Mouse (Mus musculus) liver, embryonic 13.5 days (tissue): Measurements from ENCODE around the gene Arid5b. TPM values are rescaled to one million over a fixed set of nuclear protein-coding genes. Genes with fewer than 3 reads are reported as not detected.
"Not testable (repeated sequence)": the region's sequence is repeated elsewhere in the genome, so short reads cannot be mapped to it uniquely, and the experiment has no call there.

ENCODE experiments used
- ATAC-seq: fragments of 200-750 bp; cut with Nextera tagmentation; 2 replicates; pipeline ENCODE4 v1.8.0; 2017; ENCODE audit warnings: low read depth, mild to moderate bottlenecking, moderate number of reproducible peaks, moderate library complexity
- DNase-seq: peaks from one replicate; pipeline ENCODE4 v3.0.0; 2022
- H3K27ac ChIP-seq: fragments of 300-500 bp; sonication (generic); 2 replicates; pipeline ENCODE4 v1.5.1; 2015; ENCODE audit warnings: moderate library complexity, mild to moderate bottlenecking, inconsistent platforms
- H3K27me3 ChIP-seq: fragments of 300-500 bp; sonication (generic); 2 replicates; pipeline ENCODE4 v1.6.1; 2015; ENCODE audit warnings: mild to moderate bottlenecking, inconsistent platforms
- H3K36me3 ChIP-seq: fragments of 300-500 bp; sonication (generic); 2 replicates; pipeline ENCODE4 v1.6.1; 2015; ENCODE audit warnings: mild to moderate bottlenecking, inconsistent platforms
- H3K4me1 ChIP-seq: fragments of 300-500 bp; sonication (generic); replicated peaks from 2 replicates; pipeline ENCODE4 v1.6.1; 2015; ENCODE audit warnings: inconsistent platforms
- H3K4me2 ChIP-seq: fragments of 300-500 bp; sonication (generic); 2 replicates; pipeline ENCODE4 v1.6.1; 2015; ENCODE audit warnings: inconsistent platforms, mild to moderate bottlenecking, moderate library complexity
- H3K4me3 ChIP-seq: fragments of 300-500 bp; sonication (generic); replicated peaks from 2 replicates; pipeline ENCODE4 v1.5.1; 2015; ENCODE audit warnings: mild to moderate bottlenecking, inconsistent platforms
- H3K9ac ChIP-seq: fragments of 300-500 bp; sonication (generic); 2 replicates; pipeline ENCODE4 v1.6.1; 2015; ENCODE audit warnings: mild to moderate bottlenecking, inconsistent platforms
- H3K9me3 ChIP-seq: fragments of 300-500 bp; sonication (generic); replicated peaks from 2 replicates; pipeline ENCODE4 v1.6.1; 2016; ENCODE audit warnings: inconsistent platforms
- WGBS: fragments of 180-500 bp; shearing (Covaris S2); methylation state at CpG from one replicate; pipeline ENCODE4 v1.1.7; 2015; ENCODE audit not compliant: insufficient replicate concordance; 5-methylcytosine and 5-hydroxymethylcytosine counted together
- polyA plus RNA-seq: library from polyadenylated mRNA; unstranded; fragments of >200 nt; fragmentation: Nextera tagmentation; extraction: Ambion mirVana; gene quantifications from 2 replicates; pipeline ENCODE4 v1.2.1, GENCODE M21; 2015

Arid5b gene
- polyA plus RNA-seq, 1 experiment from 2014 or later, result 4.1 TPM

- 44% methylated on average over 14 of the region's 14 CpGs for WGBS
- no peaks in the 10 kb centered on the region for H3K27me3 ChIP-seq
- peaks cover 7% of the 10 kb centered on the region for H3K36me3 ChIP-seq
- no peak overlapping the region for H3K4me2 ChIP-seq
- DNase-seq, result no peak
- no peaks in the 10 kb centered on the region for H3K9me3 ChIP-seq
- no peak for ATAC-seq
- no peak overlapping the region for H3K9ac ChIP-seq
- H3K4me1 ChIP-seq, result 0 out of 2 replicates have a peak, but pooled peaks cover 7% of the 10 kb centered on the region
- H3K27ac ChIP-seq, result peak overlapping the region; percentile 34
- no peak overlapping the region for H3K4me3 ChIP-seq
These were observed 173.4 kb downstream of the Arid5b start for GRCm38 (mm10) chr10:68104881-68105781.

GRCm38 (mm10) chr10:68104481-68104880 lies 174.1 kb downstream of the Arid5b start:
- Histone ChIP-seq H3K4me2 (no peak overlapping the region), H3K27ac (0 out of 2 replicates have a peak overlapping the region, but pooled peaks have one; percentile 22), H3K9ac (no peak overlapping the region), H3K4me3 (no peak overlapping the region), H3K36me3 (peaks cover 7% of the 10 kb centered on the region), H3K4me1 (0 out of 2 replicates have a peak, but pooled peaks cover 7% of the 10 kb centered on the region), H3K27me3 (no peaks in the 10 kb centered on the region), H3K9me3 (no peaks in the 10 kb centered on the region)
- 38% methylated on average over 2 of the region's 2 CpGs for WGBS
- ATAC-seq (no peak), DNase-seq (no peak)

- Histone ChIP-seq H3K9ac (no peak overlapping the region), H3K4me2 (no peak overlapping the region), H3K4me1 (0 out of 2 replicates have a peak, but pooled peaks cover 7% of the 10 kb centered on the region), H3K27me3 (no peaks in the 10 kb centered on the region), H3K9me3 (no peaks in the 10 kb centered on the region), H3K36me3 (peaks cover 7% of the 10 kb centered on the region), H3K4me3 (no peak overlapping the region), H3K27ac (no peak overlapping the region)
- ATAC-seq, result no peak
- no peak for DNase-seq
- WGBS, result 62% methylated on average over 5 of the region's 5 CpGs
These were observed 174.6 kb downstream of the Arid5b start for GRCm38 (mm10) chr10:68103988-68104387.

GRCm38 (mm10) chr10:68103078-68103855 lies 175.3 kb downstream of the Arid5b start:
- Histone ChIP-seq H3K9ac (no peak overlapping the region), H3K36me3 (peaks cover 10% of the 10 kb centered on the region), H3K4me3 (no peak overlapping the region), H3K9me3 (no peaks in the 10 kb centered on the region), H3K27me3 (no peaks in the 10 kb centered on the region), H3K27ac (no peak overlapping the region), H3K4me1 (0 out of 2 replicates have a peak, but pooled peaks cover 7% of the 10 kb centered on the region), H3K4me2 (no peak overlapping the region)
- WGBS, result 64% methylated on average over 6 of the region's 6 CpGs
- ATAC-seq (no peak), DNase-seq (no peak)

DNA sequence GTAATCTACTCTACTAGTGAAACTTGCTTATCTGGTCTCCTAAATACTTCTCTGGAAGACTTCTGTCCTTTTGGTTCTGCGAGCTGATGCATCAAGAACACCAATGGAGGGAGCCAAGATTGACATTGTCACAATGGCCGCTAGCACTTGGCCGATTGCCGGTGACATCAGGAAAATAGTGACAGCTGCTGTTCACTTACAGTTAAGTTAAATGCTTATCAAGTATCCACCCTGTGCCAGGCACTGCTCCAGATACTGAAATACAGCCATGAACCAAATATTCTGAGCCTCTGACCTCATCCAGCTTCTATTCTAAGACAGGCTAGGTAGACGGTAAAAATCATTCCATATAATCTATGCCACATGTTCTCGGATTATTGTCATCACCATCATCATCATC lies 176.0 kb downstream of the Arid5b start:
- Histone ChIP-seq H3K27me3 (no peaks in the 10 kb centered on the region), H3K9me3 (no peaks in the 10 kb centered on the region), H3K9ac (no peak overlapping the region), H3K36me3 (peaks cover 17% of the 10 kb centered on the region), H3K4me3 (no peak overlapping the region), H3K4me2 (no peak overlapping the region), H3K27ac (no peak overlapping the region), H3K4me1 (0 out of 2 replicates have a peak, but pooled peaks cover 7% of the 10 kb centered on the region)
- WGBS, result 79% methylated on average over 6 of the region's 6 CpGs
- no peak for ATAC-seq
- no peak for DNase-seq

DNA sequence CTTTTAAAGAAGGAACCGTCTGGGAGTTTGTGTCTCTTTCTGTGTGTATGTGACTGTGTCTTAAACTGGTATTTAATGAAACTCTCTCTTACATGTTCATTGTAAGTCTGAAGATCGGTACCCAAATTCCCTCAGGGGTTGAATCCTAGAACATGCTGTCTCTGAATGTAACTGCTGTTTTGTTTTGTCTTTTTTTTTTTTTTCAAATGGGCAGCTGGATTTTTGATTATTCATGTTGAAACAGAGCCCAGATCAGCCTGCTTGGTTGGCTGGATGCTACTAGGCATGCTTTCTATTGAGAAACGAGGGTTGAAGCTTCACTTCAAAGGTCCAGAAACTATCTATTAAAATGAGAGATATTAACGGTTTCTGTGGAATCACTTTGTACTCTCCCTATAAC lies 177.3 kb downstream of the Arid5b start:
- Histone ChIP-seq H3K27ac (no peak overlapping the region), H3K9ac (no peak overlapping the region), H3K27me3 (no peaks in the 10 kb centered on the region), H3K4me1 (0 out of 2 replicates have a peak, but pooled peaks cover 7% of the 10 kb centered on the region), H3K4me2 (no peak overlapping the region), H3K4me3 (no peak overlapping the region), H3K36me3 (peaks cover 30% of the 10 kb centered on the region), H3K9me3 (no peaks in the 10 kb centered on the region)
- no peak for ATAC-seq
- 61% methylated on average over 4 of the region's 4 CpGs for WGBS
- DNase-seq, result no peak

DNA sequence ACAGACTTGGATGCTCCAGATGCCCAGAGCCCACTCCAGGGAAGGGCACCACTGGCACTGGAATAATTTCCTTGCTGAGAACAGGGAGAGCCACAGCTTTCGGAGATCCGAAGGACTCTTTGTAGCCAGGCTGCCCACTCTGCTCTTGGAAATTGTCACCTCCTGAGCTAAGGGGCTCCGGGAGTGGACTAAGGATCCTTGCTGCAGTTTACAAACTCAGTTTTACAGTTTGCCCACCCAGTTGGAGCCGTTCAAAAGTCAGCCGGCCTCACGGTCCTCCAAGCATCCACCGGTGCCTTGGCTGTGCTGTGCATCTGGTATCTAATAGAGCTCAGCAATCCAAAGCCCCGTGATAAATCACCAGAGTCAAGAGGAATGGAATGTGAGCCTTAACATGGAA lies 178.0 kb downstream of the Arid5b start:
- H3K4me1 ChIP-seq, result 0 out of 2 replicates have a peak, but pooled peaks cover 5% of the 10 kb centered on the region
- peaks cover 35% of the 10 kb centered on the region for H3K36me3 ChIP-seq
- DNase-seq (no peak), ATAC-seq (no peak)
- H3K9ac ChIP-seq, result no peak overlapping the region
- no peak overlapping the region for H3K4me3 ChIP-seq
- H3K27me3 ChIP-seq, result no peaks in the 10 kb centered on the region
- no peak overlapping the region for H3K27ac ChIP-seq
- no peaks in the 10 kb centered on the region for H3K9me3 ChIP-seq
- 74% methylated on average over 8 of the region's 8 CpGs for WGBS
- no peak overlapping the region for H3K4me2 ChIP-seq

DNA sequence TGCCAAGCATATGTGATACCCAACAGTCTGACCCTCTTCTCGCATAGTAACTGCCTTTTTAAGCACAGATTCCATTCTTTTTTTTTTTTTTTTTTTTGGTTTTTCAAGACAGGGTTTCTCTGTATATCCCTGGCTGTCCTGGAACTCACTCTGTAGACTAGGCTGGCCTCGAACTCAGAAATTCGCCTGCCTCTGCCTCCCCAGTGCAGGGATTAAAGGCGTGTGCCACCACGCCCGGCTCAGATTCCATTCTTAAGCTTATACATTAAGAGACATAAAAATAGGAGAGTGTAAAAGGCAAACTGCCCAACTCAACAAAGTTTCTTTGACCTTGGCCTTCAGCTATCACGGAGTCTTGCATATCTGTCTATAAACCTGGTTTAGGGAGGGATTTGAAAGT lies 178.7 kb downstream of the Arid5b start:
- H3K4me3 ChIP-seq, H3K27me3 ChIP-seq, H3K27ac ChIP-seq, H3K4me1 ChIP-seq, DNase-seq, H3K9me3 ChIP-seq, H3K9ac ChIP-seq, H3K4me2 ChIP-seq, ATAC-seq: not testable (repeated sequence)
- 70% methylated on average over 7 of the region's 7 CpGs for WGBS
- H3K36me3 ChIP-seq, result peaks cover 38% of the 10 kb centered on the region

- Histone ChIP-seq H3K9me3 (no peaks in the 10 kb centered on the region), H3K27ac (no peak overlapping the region), H3K4me2 (no peak overlapping the region), H3K4me3 (no peak overlapping the region), H3K27me3 (no peaks in the 10 kb centered on the region), H3K9ac (no peak overlapping the region), H3K36me3 (peaks cover 41% of the 10 kb centered on the region), H3K4me1 (no peaks in the 10 kb centered on the region)
- ATAC-seq, result no peak
- WGBS, result 57% methylated on average over 19 of the region's 19 CpGs
- no peak for DNase-seq
These were observed 180.5 kb downstream of the Arid5b start for GRCm38 (mm10) chr10:68097821-68098675.

- Histone ChIP-seq H3K4me3 (no peak overlapping the region), H3K27me3 (no peaks in the 10 kb centered on the region), H3K9me3 (no peaks in the 10 kb centered on the region), H3K9ac (no peak overlapping the region), H3K36me3 (peaks cover 41% of the 10 kb centered on the region), H3K4me2 (no peak overlapping the region), H3K27ac (no peak overlapping the region), H3K4me1 (no peaks in the 10 kb centered on the region)
- DNase-seq, result no peak
- ATAC-seq, result no peak
- 77% methylated on average over 12 of the region's 12 CpGs for WGBS
These were observed 182.1 kb downstream of the Arid5b start for GRCm38 (mm10) chr10:68096395-68096794.

DNA sequence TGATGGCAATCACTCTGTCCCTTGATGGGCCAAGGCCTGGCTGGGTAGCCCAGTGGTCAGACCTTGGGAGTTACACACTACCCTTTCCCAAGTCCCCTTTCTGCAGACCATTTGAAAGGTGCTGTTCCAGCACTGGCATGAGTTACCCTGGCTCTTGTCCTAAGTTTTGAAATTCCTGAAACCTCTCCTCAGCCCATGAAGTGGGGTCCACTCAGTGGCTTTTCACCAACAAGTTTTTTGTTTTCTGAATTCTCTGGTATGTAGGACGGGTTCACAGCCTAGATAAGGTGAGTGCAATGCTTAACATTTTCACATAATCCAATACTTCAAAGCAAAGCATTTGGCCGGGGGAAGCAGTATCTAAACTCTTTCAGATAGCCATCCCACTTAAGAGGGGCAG lies 183.4 kb downstream of the Arid5b start:
- H3K4me3 ChIP-seq, result no peak overlapping the region
- no peak overlapping the region for H3K27ac ChIP-seq
- no peaks in the 10 kb centered on the region for H3K27me3 ChIP-seq
- no peak overlapping the region for H3K9ac ChIP-seq
- H3K4me1 ChIP-seq, result no peaks in the 10 kb centered on the region
- no peak overlapping the region for H3K4me2 ChIP-seq
- DNase-seq (no peak), ATAC-seq (no peak)
- H3K36me3 ChIP-seq, result peaks cover 33% of the 10 kb centered on the region
- 47% methylated on average over 2 of the region's 2 CpGs for WGBS
- no peaks in the 10 kb centered on the region for H3K9me3 ChIP-seq
